Mouse (Mus musculus) lung, postnatal 25 days (tissue): Measurements from ENCODE around the gene Sept8.
A peak's percentile ranks its signal among the peaks of the same experiment; 100 is the strongest.

Experiments
- DNase-seq: peaks from one replicate; pipeline ENCODE4 v3.0.0; 2022; ENCODE audit warnings: low spot score

Gene Sept8

GRCm38 (mm10) chr11:53519207-53520121 lies at the start of gene Sept8:
TSS of gene Sept8 (plus strand) at chr11:53519257.
- peak; percentile 55 for DNase-seq

DNA sequence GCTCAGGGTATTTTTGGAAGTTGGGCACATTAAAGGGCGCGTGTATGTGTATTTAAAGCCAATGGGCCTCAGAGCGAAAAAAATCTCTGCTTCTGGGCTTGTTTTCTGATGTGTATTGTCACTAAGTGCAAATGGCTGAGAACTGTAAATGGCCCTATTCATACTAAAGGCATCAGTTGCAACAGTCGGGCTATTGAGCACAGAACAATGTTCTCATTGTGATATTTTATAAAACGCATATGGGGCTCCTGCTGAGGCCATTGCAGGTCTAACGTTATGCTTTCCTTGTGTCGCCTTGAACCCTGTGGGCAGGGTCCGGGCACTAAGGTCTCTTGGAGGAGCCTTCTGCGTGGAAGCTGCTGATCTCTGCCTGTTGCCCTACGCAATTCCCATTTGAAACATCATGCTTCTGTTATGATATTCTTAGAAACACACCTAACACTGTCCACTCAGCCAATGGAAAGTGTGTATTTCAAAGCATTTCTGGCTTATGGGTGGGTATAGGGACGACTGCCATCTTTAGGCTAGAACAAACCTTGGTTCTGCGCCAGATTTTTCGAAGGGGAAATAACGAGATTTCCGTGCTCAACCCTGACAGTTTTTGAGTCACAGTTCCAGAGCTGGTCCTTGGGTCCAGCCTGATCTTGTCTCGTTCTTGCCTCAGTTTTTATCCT lies 49.6 kb upstream of the Sept8 start:
- no peak for DNase-seq

DNA sequence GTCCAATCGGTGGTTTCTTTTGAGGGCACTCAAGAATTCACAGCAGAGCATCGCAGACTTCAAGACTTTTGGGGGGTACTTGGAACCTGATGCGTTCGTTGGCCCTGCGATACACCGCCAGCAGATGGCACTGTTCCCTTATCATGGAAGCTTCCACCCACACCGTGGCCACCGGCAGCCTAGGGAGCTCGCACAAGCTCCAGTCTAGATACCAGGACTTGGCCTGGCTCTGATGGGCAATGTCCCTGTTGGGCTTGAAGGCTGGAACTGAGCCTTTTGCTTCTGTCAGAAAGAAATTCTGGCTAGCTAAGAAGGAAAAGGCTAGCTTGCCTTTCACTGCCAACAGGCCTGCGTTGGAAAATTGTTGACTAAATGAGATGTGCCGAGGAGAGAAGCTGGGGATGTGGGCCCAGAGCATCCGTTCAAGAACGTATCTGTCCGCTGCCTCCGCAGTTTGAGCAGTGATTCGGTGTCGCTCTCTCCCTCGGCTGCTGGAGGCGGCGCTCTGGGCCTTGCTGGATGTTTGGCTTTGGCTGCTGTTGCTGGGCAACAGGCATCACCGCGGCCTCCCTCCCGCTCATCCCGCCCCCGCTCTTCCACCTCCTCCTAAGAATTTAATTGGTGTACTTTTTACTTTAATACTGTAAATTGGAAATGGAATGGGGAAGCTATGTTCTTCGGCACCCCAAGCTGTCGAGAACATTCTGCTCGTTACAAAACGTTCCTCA lies 48.9 kb upstream of the Sept8 start, which contains the start of gene Gm9837:
Gene Gm9837 (minus strand): TSS at position 512 of the 728 bp plus-strand sequence.
- peak; percentile 86 for DNase-seq

GRCm38 (mm10) chr11:53472709-53473108 lies 46.3 kb upstream of the Sept8 start:
- no peak for DNase-seq

DNA sequence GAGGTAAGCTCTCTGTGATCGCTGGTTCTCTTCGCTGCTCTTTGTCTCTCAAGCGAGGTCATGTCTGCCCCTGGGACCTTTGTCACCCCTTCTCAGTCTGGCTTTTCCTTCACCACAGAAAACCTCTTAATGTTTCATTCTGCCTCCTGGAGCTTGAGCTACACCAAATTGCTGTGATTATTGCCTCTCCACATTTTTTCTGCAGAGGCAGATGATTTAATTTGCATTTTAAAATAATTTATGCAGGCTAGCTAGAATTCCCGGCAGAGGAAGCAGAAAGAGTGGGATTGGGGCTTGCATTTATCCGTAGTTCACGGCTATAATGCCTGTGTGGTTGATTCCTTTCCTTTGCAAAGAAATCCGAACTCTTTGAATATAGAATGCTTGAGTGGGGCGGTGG lies 43.4 kb upstream of the Sept8 start:
- DNase-seq = no peak

DNA sequence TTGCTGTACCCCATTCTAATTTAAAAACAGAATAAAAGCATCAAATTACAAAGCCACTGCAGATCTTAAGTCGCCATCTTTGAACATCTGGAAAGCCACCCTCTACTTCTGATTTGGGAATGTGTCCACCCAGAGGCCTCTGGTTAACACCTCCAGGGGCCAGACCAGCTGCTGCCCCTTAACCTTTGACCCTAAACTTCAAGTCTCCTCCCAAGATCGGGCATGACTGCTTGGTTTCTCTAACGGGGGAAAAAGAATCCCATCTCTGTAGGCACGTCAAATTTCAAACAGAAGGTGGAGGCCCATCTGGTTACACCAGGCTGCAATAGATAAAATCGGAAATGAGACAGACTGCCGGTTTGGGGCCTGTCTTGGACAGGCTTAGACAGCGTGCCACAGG lies 41.2 kb upstream of the Sept8 start:
- DNase-seq = no peak

DNA sequence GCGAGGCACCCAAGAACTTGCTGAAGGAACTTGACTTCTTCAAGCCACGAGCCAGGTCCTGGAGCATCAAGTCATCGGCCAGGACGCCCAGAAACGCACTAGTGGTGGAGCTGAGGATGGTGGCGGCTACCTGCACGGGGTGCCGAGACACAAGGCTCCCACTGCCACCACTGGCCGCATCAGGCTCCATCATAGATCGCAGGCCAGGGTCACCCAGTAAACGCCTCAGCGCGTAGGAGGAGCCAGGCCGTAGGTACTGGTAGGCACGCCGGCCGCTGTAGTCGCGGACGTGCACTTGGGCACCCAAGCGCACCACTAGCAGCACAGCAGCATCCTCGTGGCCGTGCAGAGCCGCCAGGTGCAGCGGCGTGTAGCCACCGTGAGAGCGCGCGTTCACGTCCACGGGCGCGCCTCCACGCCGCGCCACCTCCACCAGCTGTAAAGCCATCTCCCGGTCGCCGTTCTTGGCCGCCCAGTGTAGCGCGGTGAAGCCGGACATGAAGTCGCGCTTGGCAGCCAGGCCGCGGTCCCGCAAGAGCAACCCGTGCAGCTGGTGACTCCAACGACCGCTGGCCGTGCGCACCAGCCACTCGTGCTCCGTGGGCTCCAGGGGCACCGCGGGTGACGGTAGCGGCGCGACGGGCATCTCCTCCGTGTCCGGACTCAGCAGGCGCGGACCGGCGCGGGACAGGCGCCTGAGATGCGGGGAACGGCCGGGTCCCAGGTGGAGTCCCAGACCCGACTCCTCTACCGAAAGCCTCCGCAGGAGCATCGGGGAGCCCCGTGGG lies 40.5 kb upstream of the Sept8 start:
- no peak for DNase-seq

DNA sequence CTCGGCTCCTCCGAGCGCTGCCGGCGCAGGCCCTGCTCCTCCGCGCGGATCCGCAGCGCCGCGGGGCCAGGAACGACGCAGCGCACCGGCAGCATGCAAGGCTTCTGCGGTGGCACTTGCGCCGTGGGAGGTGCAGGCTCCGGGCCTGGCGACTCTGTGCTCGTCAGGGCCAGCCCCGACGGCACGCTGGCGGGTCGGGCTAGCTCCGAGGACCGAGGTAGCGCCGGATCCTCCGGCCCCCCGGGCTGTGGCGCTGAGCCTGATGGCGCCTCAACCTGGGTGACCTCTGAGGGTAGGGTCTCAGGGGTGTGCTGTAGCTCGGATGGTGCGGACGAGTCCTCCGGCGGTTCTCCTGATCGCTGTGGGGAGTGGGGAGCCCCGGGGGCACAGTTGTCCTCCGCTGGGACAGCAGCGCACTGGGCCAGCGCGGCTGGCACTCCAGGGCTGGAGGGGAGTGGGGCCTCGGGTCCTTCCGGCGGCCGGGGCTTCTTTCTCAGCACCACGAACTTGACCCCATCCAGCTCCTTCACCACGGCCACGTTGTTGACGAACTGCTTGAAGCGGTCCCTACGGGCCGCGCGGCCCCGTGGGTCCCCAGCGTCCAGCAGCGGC lies 39.8 kb upstream of the Sept8 start:
- no peak for DNase-seq

DNA sequence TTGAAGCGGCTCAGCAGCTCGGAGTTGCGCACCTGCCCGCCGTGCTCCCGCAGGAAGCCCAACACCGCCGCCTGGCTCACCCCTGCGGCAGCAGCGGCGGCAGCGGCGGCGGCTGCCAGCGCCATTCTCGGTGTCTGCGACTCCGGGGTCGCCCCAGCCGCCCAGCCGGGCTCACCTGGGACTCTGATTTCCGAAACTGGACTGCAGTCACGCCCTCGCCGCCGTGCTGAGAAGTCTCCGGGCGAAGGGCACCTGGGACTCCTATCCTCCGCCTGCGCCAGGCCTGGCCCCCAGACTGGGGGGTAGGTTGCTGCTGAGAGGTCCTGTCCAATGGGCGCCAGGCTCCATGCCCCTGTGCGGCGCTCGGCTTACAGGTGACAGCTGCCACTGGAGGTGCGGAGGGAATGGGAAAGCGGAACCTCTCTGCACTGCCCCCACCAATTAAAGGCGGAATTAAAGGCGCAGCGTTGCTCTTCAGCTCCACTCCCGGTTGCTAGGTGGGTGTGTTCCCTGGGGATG lies 39.2 kb upstream of the Sept8 start, which contains the start of the genes Gm9945 and Sowaha:
Gene Gm9945 (plus strand): TSS at position 384 of the 519 bp plus-strand sequence.
Gene Sowaha (minus strand): TSS at position 492 of the 519 bp plus-strand sequence.
- peak; percentile 37 for DNase-seq

DNA sequence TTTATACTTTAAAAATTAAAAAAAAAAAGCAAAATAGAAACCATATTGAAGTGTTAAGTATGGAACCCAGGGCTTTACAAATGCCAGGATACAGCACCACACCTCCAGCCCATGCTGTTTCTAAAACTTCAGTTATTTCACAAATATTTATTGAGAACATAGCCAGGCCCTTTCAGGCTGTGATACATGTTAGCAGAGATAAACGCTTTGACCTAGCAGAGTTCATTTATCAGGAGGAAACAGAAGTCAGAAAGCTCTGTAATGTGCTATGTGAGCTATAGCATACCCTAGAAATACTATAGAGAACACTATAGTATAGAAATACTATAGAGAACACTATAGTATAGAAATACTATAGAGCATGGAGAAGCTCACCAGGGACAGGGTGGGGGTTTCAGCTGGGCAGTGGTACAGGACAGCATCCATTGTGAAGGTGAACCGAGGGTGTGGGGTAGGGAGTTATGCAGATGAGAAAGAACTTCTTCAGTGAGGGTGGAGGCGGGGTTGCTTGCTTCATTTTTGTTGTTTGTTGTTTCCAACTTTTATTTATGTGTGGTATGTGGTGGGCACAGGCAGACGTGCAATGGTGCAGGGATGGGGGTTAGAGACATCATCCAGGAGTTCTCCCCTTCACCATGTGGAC lies 37.8 kb upstream of the Sept8 start:
- no peak for DNase-seq

GRCm38 (mm10) chr11:53483159-53483891 lies 35.7 kb upstream of the Sept8 start:
- DNase-seq = no peak

GRCm38 (mm10) chr11:53485719-53486118 lies 33.3 kb upstream of the Sept8 start:
- DNase-seq = no peak

GRCm38 (mm10) chr11:53486351-53486750 lies 32.7 kb upstream of the Sept8 start:
- no peak for DNase-seq

- DNase-seq = no peak
Measured at GRCm38 (mm10) chr11:53486822-53487594, 32.0 kb upstream of the Sept8 start.

GRCm38 (mm10) chr11:53489007-53489406 lies 30.1 kb upstream of the Sept8 start:
- no peak for DNase-seq

DNA sequence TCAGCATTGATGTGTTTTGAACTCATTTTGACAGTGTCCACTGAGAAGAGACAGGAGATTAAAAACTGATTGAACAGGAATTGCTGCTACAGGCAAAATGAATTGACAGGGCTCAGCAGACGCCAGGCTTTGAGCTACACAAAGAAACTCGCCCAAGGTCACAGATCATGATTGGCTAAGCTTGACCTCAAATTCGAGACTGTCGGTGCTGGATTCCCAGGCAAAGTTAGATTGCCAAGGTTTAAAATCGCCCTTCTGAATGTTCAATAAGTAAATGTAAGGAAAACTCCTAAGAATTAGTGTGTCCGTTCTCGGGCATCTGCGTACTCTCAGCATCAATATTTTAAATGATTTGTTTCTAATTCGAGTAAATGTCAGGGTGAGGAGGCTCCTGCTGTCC lies 29.6 kb upstream of the Sept8 start:
- DNase-seq = no peak

GRCm38 (mm10) chr11:53491954-53492401 lies 27.1 kb upstream of the Sept8 start:
- no peak for DNase-seq

- no peak for DNase-seq
Measured at GRCm38 (mm10) chr11:53493243-53493955, 25.7 kb upstream of the Sept8 start.
